Mouse (Mus musculus): ENCODE measurements around the gene Igtp.

- TF ChIP-seq CTCF (conservative IDR thresholded peaks at IDR 0.05; ENCODE audit: insufficient read depth, insufficient read length, low read depth, low read length) (no peak), POLR2A (IDR thresholded peaks at IDR 0.05; ENCODE audit: low read depth, low read length) (no peak)
Measured at GRCm38 (mm10) chr11:58189675-58190074, 9.7 kb upstream of the Igtp start.
